Mouse (Mus musculus): ENCODE results near the gene Magi3. TPM values are rescaled to one million over a fixed set of nuclear protein-coding genes. Genes with fewer than 3 reads are reported as not detected.

The Magi3 gene
- polyA plus RNA-seq, 1 experiment from 2014 or later: 7.0 TPM

- Histone ChIP-seq H3K9me3 (ENCODE audit: low read length) (no peaks in the 10 kb centered on the region), H3K36me3 (ENCODE audit: insufficient read depth, low read length) (peaks cover 7% of the 10 kb centered on the region; the same call in 1 of the 2 replicates)
These were observed 210.1 kb downstream of the Magi3 start for GRCm38 (mm10) chr3:104009924-104010662.

GRCm38 (mm10) chr3:104007479-104007878, 212.7 kb downstream of the Magi3 start:
- no peak for TF ChIP-seq EP300 (IDR thresholded peaks at IDR 0.05)
- Histone ChIP-seq H3K4me2 (replicated peaks; ENCODE audit: low read depth, low read length) (no peak overlapping the region), H3K4me3 (ENCODE audit: low read depth, low read length) (no peak overlapping the region), H3K4me1 (ENCODE audit: insufficient read depth, low read depth, low read length) (no peaks in the 10 kb centered on the region), H3K36me3 (ENCODE audit: insufficient read depth, low read length) (no peaks in the 10 kb centered on the region), H3K9me3 (ENCODE audit: low read length) (no peaks in the 10 kb centered on the region), H3K27me3 (replicated peaks; ENCODE audit: insufficient read depth, low read length) (no peaks in the 10 kb centered on the region), H3K27ac (ENCODE audit: low read length) (no peak overlapping the region), H3K9ac (replicated peaks; ENCODE audit: low read depth) (no peak overlapping the region)
- peak; percentile 38 for DNase-seq (ENCODE audit: low spot score)
- WGBS: 60% methylated on average over 8 of the region's 8 CpGs
- ATAC-seq: peak; percentile 37; the same call in 1 of the 2 replicates

More at GRCm38 (mm10) chr3:104009924-104010662, 210.1 kb downstream of the Magi3 start:
- no peak overlapping the region for H3K9ac ChIP-seq (replicated peaks; ENCODE audit: low read depth)
- no peak overlapping the region for H3K4me2 ChIP-seq (replicated peaks; ENCODE audit: low read depth, low read length)
- WGBS: 86% methylated on average over 5 of the region's 5 CpGs
- no peak overlapping the region for H3K4me3 ChIP-seq (ENCODE audit: low read depth, low read length)
- DNase-seq (ENCODE audit: low spot score) (no peak), ATAC-seq (no peak)
- TF ChIP-seq EP300 (IDR thresholded peaks at IDR 0.05): no peak
- peak; percentile 43 for TF ChIP-seq CTCF (IDR thresholded peaks at IDR 0.05)
- no peaks in the 10 kb centered on the region for H3K4me1 ChIP-seq (ENCODE audit: insufficient read depth, low read depth, low read length)
- H3K27ac ChIP-seq (ENCODE audit: low read length): no peak overlapping the region
- H3K27me3 ChIP-seq (replicated peaks; ENCODE audit: insufficient read depth, low read length): no peaks in the 10 kb centered on the region

GRCm38 (mm10) chr3:104006896-104007466, 213.2 kb downstream of the Magi3 start:
- ATAC-seq (no peak), DNase-seq (ENCODE audit: low spot score) (no peak)
- H3K27ac ChIP-seq (ENCODE audit: low read length): no peak overlapping the region
- H3K4me2 ChIP-seq (replicated peaks; ENCODE audit: low read depth, low read length): no peak overlapping the region
- no peaks in the 10 kb centered on the region for H3K9me3 ChIP-seq (ENCODE audit: low read length)
- H3K4me1 ChIP-seq (ENCODE audit: insufficient read depth, low read depth, low read length): no peaks in the 10 kb centered on the region
- no peaks in the 10 kb centered on the region for H3K27me3 ChIP-seq (replicated peaks; ENCODE audit: insufficient read depth, low read length)
- no peaks in the 10 kb centered on the region for H3K36me3 ChIP-seq (ENCODE audit: insufficient read depth, low read length)
- 81% methylated on average over 8 of the region's 8 CpGs for WGBS
- no peak for TF ChIP-seq CTCF (IDR thresholded peaks at IDR 0.05)
- no peak for TF ChIP-seq EP300 (IDR thresholded peaks at IDR 0.05)
- H3K9ac ChIP-seq (replicated peaks; ENCODE audit: low read depth): no peak overlapping the region
- no peak overlapping the region for H3K4me3 ChIP-seq (ENCODE audit: low read depth, low read length)

GRCm38 (mm10) chr3:103998724-103999123, 221.4 kb downstream of the Magi3 start:
- 93% methylated on average over 4 of the region's 4 CpGs for WGBS
- no peak for TF ChIP-seq EP300 (IDR thresholded peaks at IDR 0.05)
- no peak for TF ChIP-seq CTCF (IDR thresholded peaks at IDR 0.05)
- Histone ChIP-seq H3K27ac (ENCODE audit: low read length) (no peak overlapping the region), H3K4me2 (replicated peaks; ENCODE audit: low read depth, low read length) (no peak overlapping the region), H3K9me3 (ENCODE audit: low read length) (no peaks in the 10 kb centered on the region), H3K27me3 (replicated peaks; ENCODE audit: insufficient read depth, low read length) (no peaks in the 10 kb centered on the region), H3K4me1 (ENCODE audit: insufficient read depth, low read depth, low read length) (no peaks in the 10 kb centered on the region), H3K9ac (replicated peaks; ENCODE audit: low read depth) (no peak overlapping the region), H3K36me3 (ENCODE audit: insufficient read depth, low read length) (peaks cover 10% of the 10 kb centered on the region; the same call in 1 of the 2 replicates), H3K4me3 (ENCODE audit: low read depth, low read length) (no peak overlapping the region)
- no peak for ATAC-seq
- no peak for DNase-seq (ENCODE audit: low spot score)

- WGBS: 94% methylated on average over 3 of the region's 3 CpGs
- no peak overlapping the region for H3K4me3 ChIP-seq (ENCODE audit: low read depth, low read length)
- no peaks in the 10 kb centered on the region for H3K27me3 ChIP-seq (replicated peaks; ENCODE audit: insufficient read depth, low read length)
- H3K36me3 ChIP-seq (ENCODE audit: insufficient read depth, low read length): peaks cover 16% of the 10 kb centered on the region
- no peak overlapping the region for H3K9ac ChIP-seq (replicated peaks; ENCODE audit: low read depth)
- no peak overlapping the region for H3K27ac ChIP-seq (ENCODE audit: low read length)
- no peak overlapping the region for H3K4me2 ChIP-seq (replicated peaks; ENCODE audit: low read depth, low read length)
- no peaks in the 10 kb centered on the region for H3K9me3 ChIP-seq (ENCODE audit: low read length)
- DNase-seq (ENCODE audit: low spot score) (no peak), ATAC-seq (no peak)
- TF ChIP-seq EP300 (IDR thresholded peaks at IDR 0.05) (no peak), CTCF (IDR thresholded peaks at IDR 0.05) (no peak)
- no peaks in the 10 kb centered on the region for H3K4me1 ChIP-seq (ENCODE audit: insufficient read depth, low read depth, low read length)
These were observed 228.9 kb downstream of the Magi3 start for GRCm38 (mm10) chr3:103991271-103991670.

- no peak overlapping the region for H3K4me2 ChIP-seq (replicated peaks; ENCODE audit: low read depth, low read length)
- H3K4me1 ChIP-seq (ENCODE audit: insufficient read depth, low read depth, low read length): no peaks in the 10 kb centered on the region
- DNase-seq (ENCODE audit: low spot score): no peak
- peaks cover 16% of the 10 kb centered on the region for H3K36me3 ChIP-seq (ENCODE audit: insufficient read depth, low read length)
- no peak overlapping the region for H3K9ac ChIP-seq (replicated peaks; ENCODE audit: low read depth)
- H3K27me3 ChIP-seq (replicated peaks; ENCODE audit: insufficient read depth, low read length): no peaks in the 10 kb centered on the region
- TF ChIP-seq EP300 (IDR thresholded peaks at IDR 0.05) (no peak), CTCF (IDR thresholded peaks at IDR 0.05) (no peak)
- no peak overlapping the region for H3K27ac ChIP-seq (ENCODE audit: low read length)
- H3K4me3 ChIP-seq (ENCODE audit: low read depth, low read length): no peak overlapping the region
- WGBS: 85% methylated on average over 4 of the region's 4 CpGs
- no peak for ATAC-seq
- no peaks in the 10 kb centered on the region for H3K9me3 ChIP-seq (ENCODE audit: low read length)
These were observed 230.8 kb downstream of the Magi3 start for GRCm38 (mm10) chr3:103989352-103989751.

Data from lung, postnatal 0 days (tissue).